Mouse (Mus musculus) gastrocnemius, postnatal 4 days (tissue): ENCODE data around the gene Snx27. TPM values are rescaled to one million over a fixed set of nuclear protein-coding genes. Genes with fewer than 3 reads are reported as not detected.

Source experiments
- DNase-seq, 2 experiments: peaks; one replicate each; pipeline ENCODE4 v3.0.0; 2021 to 2022; ENCODE audit warnings: low spot score in 2 of 2, mixed read lengths in 2 of 2
- long read RNA-seq, 2 experiments: library from polyadenylated mRNA; stranded (forward); transcript quantifications; one replicate each; pipeline ENCODE4 v2.0.0; 2021
- total RNA-seq, 2 experiments: library from RNA; stranded (reverse); gene quantifications; 2 replicates each; pipeline ENCODE4 v1.2.3; 2021

Snx27 gene
- 10 to 100 TPM; 37.9 to 40.2 TPM for total RNA-seq
- long read RNA-seq, experiment 1, full-length matches to known transcripts = 8 of 18 reads
- long read RNA-seq, experiment 1, partial matches to known transcripts = 1 of 18 reads
- long read RNA-seq, experiment 1, other reads (novel, unspliced or antisense) = 9 of 18 reads
- long read RNA-seq, experiment 2, full-length matches to known transcripts = 15 of 27 reads
- long read RNA-seq, experiment 2, partial matches to known transcripts = 0 of 27 reads
- long read RNA-seq, experiment 2, other reads (novel, unspliced or antisense) = 12 of 27 reads

GRCm38 (mm10) chr3:94582456-94582891 lies at the start of gene Snx27:
TSS of gene Snx27 (minus strand) at chr3:94582716.
- DNase-seq = peak; percentile 80 to 92

- DNase-seq = no peak
Observed at GRCm38 (mm10) chr3:94629876-94630275, 47.4 kb upstream of the Snx27 start.

GRCm38 (mm10) chr3:94628712-94629111 lies 46.2 kb upstream of the Snx27 start:
- DNase-seq = no peak

GRCm38 (mm10) chr3:94624281-94624680 lies 41.8 kb upstream of the Snx27 start:
- no peak for DNase-seq

- no peak for DNase-seq
Observed at GRCm38 (mm10) chr3:94622550-94622949, 40.0 kb upstream of the Snx27 start.

GRCm38 (mm10) chr3:94621740-94622507 lies 39.4 kb upstream of the Snx27 start:
- no peak for DNase-seq

GRCm38 (mm10) chr3:94616717-94617116 lies 34.2 kb upstream of the Snx27 start:
- peak in 1 of 2 experiments; percentile 23 for DNase-seq

- DNase-seq = no peak
Observed at GRCm38 (mm10) chr3:94613258-94613878, 30.9 kb upstream of the Snx27 start.

- no peak for DNase-seq
Observed at GRCm38 (mm10) chr3:94612274-94612673, 29.8 kb upstream of the Snx27 start.

GRCm38 (mm10) chr3:94611834-94612233 lies 29.3 kb upstream of the Snx27 start:
- no peak for DNase-seq

- DNase-seq = peak in 1 of 2 experiments; percentile 29
Observed at GRCm38 (mm10) chr3:94611343-94611742, 28.8 kb upstream of the Snx27 start.

GRCm38 (mm10) chr3:94610581-94610980 lies 28.1 kb upstream of the Snx27 start:
- DNase-seq = peak in 1 of 2 experiments; percentile 35

- no peak for DNase-seq
Observed at GRCm38 (mm10) chr3:94609621-94610020, 27.1 kb upstream of the Snx27 start.

GRCm38 (mm10) chr3:94601959-94602358 lies 19.4 kb upstream of the Snx27 start:
- peak in 1 of 2 experiments; percentile 31 for DNase-seq

- DNase-seq = no peak
Observed at GRCm38 (mm10) chr3:94597224-94597779, 14.8 kb upstream of the Snx27 start.

- DNase-seq = no peak
Observed at GRCm38 (mm10) chr3:94595871-94596287, 13.4 kb upstream of the Snx27 start.

- no peak for DNase-seq
Observed at GRCm38 (mm10) chr3:94591066-94591465, 8.6 kb upstream of the Snx27 start.

GRCm38 (mm10) chr3:94587962-94588361 lies 5.4 kb upstream of the Snx27 start:
- no peak for DNase-seq

- no peak for DNase-seq
Observed at GRCm38 (mm10) chr3:94582944-94583343, 428 bp upstream of the Snx27 start.

GRCm38 (mm10) chr3:94581793-94582455 lies 592 bp downstream of the Snx27 start:
- DNase-seq = peak in 1 of 2 experiments; percentile 35
